Mouse (Mus musculus) hematopoietic stem cell, adult 5-6 weeks (primary cell): ENCODE measurements around the gene Gm12258. TPM values are rescaled to one million over a fixed set of nuclear protein-coding genes. Genes with fewer than 3 reads are reported as not detected.
"Not testable (repeated sequence)": the region's sequence is repeated elsewhere in the genome, so short reads cannot be mapped to it uniquely, and the experiment has no call there.

Experiments
- ATAC-seq, 2 experiments: fragments of 125-278 bp in 1 of 2; replicated peaks in 1 of 2; 2 replicates each; pipeline ENCODE4 v1.8.0; 2016 to 2017; ENCODE audit warnings: inconsistent platforms in 2 of 2, mild to moderate bottlenecking in 2 of 2, moderate number of reproducible peaks in 2 of 2, low read depth in 1 of 2, moderate TSS enrichment in 1 of 2; ENCODE audit not compliant: low FRiP score in 2 of 2, poor library complexity in 2 of 2, severe bottlenecking in 2 of 2, insufficient read depth in 1 of 2, low TSS enrichment in 1 of 2
- total RNA-seq: library from RNA; stranded (forward); fragments of 172-1452, 232-1000 nt; gene quantifications from 2 replicates; pipeline ENCODE4 v1.2.3, GENCODE M21; 2017

Gene Gm12258
- 2.5 and 7.9 TPM in 2 replicates for total RNA-seq

- peak; percentile 98 to 99 for ATAC-seq
Measured at GRCm38 (mm10) chr11:58846919-58847461, at the start of gene Gm12258. TSS of gene Gm12258 (plus strand) at chr11:58847158.

GRCm38 (mm10) chr11:58799747-58800146, 47.2 kb upstream of the Gm12258 start:
- no peak for ATAC-seq

- peak; percentile 48 to 53; a peak in 2 of 4 replicates for ATAC-seq
Measured at GRCm38 (mm10) chr11:58801558-58802228, 45.3 kb upstream of the Gm12258 start, which contains the start of gene Fam183b. TSS of gene Fam183b (minus strand) at chr11:58801960.

- no peak for ATAC-seq
Measured at GRCm38 (mm10) chr11:58803871-58804270, 43.1 kb upstream of the Gm12258 start.

- ATAC-seq, result no peak
Measured at GRCm38 (mm10) chr11:58804393-58804792, 42.6 kb upstream of the Gm12258 start.

- no peak for ATAC-seq
Measured at GRCm38 (mm10) chr11:58812001-58812400, 35.0 kb upstream of the Gm12258 start.

- ATAC-seq, result not testable (repeated sequence)
Measured at GRCm38 (mm10) chr11:58814700-58815099, 32.3 kb upstream of the Gm12258 start, which contains the start of gene Olfr313. TSS of gene Olfr313 (plus strand) at chr11:58815000.

- no peak for ATAC-seq
Measured at GRCm38 (mm10) chr11:58815676-58816075, 31.3 kb upstream of the Gm12258 start.

- not testable (repeated sequence) for ATAC-seq
Measured at GRCm38 (mm10) chr11:58828937-58829336, 18.0 kb upstream of the Gm12258 start, which contains the start of gene Olfr312. TSS of gene Olfr312 (plus strand) at chr11:58829237.

GRCm38 (mm10) chr11:58829764-58830163, 17.2 kb upstream of the Gm12258 start:
- no peak for ATAC-seq

GRCm38 (mm10) chr11:58832541-58832940, 14.4 kb upstream of the Gm12258 start:
- not testable (repeated sequence) for ATAC-seq

GRCm38 (mm10) chr11:58838951-58839350, 8.0 kb upstream of the Gm12258 start, which contains the start of gene Olfr311:
TSS of gene Olfr311 (plus strand) at chr11:58839251.
- not testable (repeated sequence) for ATAC-seq

- ATAC-seq, result peak in 1 of 2 experiments; percentile 29; a peak in 2 of 4 replicates
Measured at GRCm38 (mm10) chr11:58847636-58848035, 678 bp downstream of the Gm12258 start.

GRCm38 (mm10) chr11:58849731-58850130, 2.8 kb downstream of the Gm12258 start:
- ATAC-seq, result no peak

GRCm38 (mm10) chr11:58860744-58861143, 13.8 kb downstream of the Gm12258 start:
- ATAC-seq, result no peak

- ATAC-seq, result peak; percentile 92 to 96
Measured at GRCm38 (mm10) chr11:58867039-58867953, 20.3 kb downstream of the Gm12258 start, which contains the start of gene 2810021J22Rik. TSS of gene 2810021J22Rik (plus strand) at chr11:58867216.

GRCm38 (mm10) chr11:58867954-58868330, 21.0 kb downstream of the Gm12258 start:
- no peak for ATAC-seq

- no peak for ATAC-seq
Measured at GRCm38 (mm10) chr11:58870961-58871360, 24.0 kb downstream of the Gm12258 start.
